Mouse (Mus musculus) frontal cortex, postnatal 36 days (tissue): ENCODE results near the gene Klc4.
A peak's percentile ranks its signal among the peaks of the same experiment; 100 is the strongest.

Experiments
- DNase-seq, 2 experiments: peaks; one replicate each; pipeline ENCODE4 v3.0.0; 2022; ENCODE audit warnings: low spot score in 2 of 2

The Klc4 gene

DNA sequence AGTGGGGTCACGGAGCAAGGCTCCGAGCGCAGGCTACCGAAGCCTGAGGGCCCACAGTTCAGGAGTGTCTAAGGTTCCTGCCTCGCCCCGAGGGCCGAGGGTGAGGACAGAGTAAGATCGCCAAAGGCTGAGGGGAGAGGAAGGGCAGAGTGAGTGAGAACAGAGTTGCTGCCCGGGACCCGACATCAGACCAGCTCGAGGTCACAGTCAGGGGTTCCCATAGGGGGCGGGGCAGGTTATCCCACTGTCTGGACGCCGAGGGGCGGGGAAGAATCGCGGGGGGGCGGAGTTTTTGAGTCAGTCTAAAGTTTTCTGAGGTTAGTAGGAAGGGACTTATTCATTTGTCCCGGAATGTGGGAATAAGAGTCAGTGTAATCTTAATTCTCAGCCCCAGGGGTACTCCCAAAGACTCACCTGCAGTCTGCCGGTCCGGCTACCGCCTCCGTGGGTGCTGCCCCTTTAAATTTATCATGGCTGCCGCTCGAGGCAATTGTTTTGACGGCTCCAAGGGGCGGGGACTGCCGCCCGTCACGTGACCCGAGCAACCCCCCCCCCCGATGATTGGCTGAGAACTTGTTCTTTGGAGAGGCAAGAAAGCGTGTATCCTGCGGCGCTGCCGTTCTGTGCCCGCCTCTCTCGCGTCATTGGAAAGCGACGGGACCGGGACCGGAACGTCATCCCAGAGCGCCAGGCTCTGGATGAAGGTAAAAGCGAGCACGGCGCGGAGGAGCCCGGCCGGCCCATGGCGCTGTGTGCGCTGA is at the start of gene Klc4, which contains the start of gene Mrpl2:
Klc4 (minus strand) TSS at position 462 of the 761 bp plus-strand sequence.
Mrpl2 (plus strand) TSS at position 669 of the 761 bp plus-strand sequence.
- peak; percentile 99 to 100 for DNase-seq

DNA sequence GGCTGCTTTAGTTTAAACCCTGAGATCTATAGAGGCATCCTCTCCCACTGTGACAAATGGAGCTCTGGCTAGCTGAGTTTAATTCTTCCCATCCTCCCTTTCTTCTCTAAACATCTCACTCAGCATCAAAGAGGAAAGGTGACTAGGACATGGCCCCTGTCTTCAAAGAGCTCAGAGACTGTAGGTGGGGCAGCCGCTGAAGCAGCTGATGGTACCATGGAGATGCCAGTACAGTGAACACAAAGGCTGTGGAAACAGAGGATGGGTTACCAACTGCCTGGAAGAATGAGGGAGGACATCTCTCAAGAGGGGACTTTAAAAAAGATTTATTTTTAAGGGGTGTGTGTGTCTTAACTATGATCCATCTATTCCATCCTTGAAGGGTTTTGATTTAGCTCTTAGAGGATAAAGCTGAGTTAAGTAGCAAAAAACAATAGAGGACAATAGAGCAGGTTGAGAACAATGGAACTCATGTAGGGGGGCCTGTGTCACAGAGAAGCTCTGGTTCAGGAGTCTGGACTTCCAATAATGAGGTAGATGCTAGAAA is 48.8 kb upstream of the Klc4 start:
- DNase-seq = no peak

DNA sequence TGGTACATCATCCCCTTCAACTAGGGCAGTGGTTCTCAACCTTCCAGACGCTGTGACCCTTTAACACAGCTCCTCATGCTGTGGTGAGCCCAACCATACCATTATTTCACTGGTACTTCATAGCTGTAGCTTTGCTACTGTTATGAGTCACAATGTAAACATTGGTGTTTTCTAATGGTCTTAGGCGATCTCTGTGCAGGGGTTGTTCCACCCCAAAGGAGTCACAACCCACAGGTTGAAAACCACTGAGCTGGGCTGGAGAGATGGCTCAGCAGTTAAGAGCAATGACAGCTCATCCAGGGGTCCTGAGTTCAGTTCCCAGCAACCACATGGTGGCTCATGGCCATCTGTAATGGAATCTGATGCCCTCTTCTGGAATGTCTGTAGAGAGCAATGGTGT is 45.6 kb upstream of the Klc4 start:
- DNase-seq = no peak

- DNase-seq = no peak
Measured at GRCm38 (mm10) chr17:46690665-46691064, 44.8 kb upstream of the Klc4 start.

GRCm38 (mm10) chr17:46685913-46686312 is 40.1 kb upstream of the Klc4 start:
- no peak for DNase-seq

- DNase-seq = no peak
Measured at GRCm38 (mm10) chr17:46682654-46683389, 37.0 kb upstream of the Klc4 start.

GRCm38 (mm10) chr17:46681466-46682118 is 35.8 kb upstream of the Klc4 start:
- DNase-seq = no peak

- DNase-seq = peak; percentile 93 to 95
Measured at GRCm38 (mm10) chr17:46680760-46681373, 35.0 kb upstream of the Klc4 start, which contains the start of gene Klhdc3. Klhdc3 (minus strand) TSS chr17:46680914.

DNA sequence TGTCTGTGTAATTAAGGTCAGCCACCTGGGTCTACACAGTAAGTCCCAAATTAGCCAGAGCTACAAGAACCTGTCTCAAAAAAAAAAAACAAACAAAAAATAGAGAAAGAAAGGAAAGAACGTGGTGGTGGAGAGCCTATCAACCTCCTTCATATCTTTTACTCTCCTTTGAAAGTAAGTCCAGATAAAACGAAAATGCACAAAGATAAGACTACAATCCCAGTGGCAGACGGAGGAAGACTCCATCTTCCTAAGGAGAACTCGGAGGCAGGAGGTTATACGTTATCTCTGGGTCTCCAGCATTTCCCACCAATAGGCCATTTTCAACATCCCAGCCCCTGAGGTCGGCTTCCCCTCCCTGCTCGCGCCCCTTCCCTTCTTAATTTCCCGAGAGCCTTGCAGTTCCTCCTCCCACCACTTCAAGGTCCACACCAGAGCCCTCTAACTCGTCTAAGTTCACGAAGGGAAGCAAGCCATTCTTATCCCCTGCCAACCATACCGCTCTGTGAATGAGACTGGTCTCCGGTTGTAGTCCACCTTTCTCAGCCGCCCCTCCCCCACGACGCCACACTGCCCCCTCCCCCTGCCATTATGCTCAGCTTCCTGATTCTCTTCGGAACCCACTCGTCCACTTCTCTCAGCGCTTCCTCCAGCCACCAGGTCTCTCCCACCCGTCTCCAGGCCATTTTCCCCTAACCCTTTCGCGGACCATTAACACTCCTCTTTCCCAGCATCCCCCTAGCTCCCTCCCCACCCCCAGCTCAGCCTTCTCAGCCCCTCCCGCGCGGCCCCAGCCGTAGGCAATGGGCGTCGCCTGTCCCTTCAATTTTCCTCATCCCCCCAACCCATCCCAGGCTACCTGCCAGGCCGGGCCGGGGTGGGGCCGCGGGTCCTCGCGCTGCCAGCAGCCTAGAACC is 34.3 kb upstream of the Klc4 start:
- DNase-seq = peak in 1 of 2 experiments; percentile 24

GRCm38 (mm10) chr17:46678911-46679310 is 33.1 kb upstream of the Klc4 start:
- DNase-seq = no peak

- no peak for DNase-seq
Measured at GRCm38 (mm10) chr17:46678416-46678815, 32.6 kb upstream of the Klc4 start, which contains the start of gene Mea1. Mea1 (plus strand) TSS chr17:46678793.

DNA sequence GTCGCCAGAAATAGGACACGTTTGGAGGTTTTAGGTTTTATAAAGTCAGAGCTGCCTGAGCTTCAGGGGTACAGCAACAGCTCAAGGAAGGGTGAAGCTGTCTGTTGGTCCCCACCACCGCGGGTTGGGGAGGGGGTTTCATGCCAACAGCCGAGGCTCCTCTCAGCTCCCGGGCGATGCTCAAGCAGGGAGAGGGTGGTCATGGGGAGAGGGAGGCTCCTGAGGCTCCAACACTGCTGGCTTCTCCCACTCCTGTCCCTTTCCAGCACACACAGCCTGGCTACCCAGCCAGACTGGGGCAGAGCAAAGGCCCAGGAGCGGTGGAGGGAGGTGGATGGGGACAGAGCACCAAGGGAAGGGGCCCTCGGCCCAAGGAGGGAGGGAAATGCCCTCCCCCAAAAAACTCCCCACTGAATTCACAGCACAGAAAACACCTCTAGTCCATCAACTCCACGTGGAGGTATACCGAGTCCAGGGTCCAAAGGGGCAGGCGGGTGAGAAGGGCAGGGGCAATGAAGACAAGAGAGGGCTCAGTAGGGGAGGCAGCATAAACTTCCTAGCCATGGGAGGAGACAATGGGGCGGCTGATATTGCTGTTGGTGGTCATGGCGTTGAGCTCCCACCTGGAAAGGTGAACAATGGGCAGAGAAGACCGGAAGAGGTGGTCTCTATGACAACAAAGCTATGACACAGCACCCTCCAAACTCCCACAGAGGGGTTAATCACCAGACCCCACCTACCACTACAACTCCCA is 28.9 kb upstream of the Klc4 start:
- DNase-seq = no peak

DNA sequence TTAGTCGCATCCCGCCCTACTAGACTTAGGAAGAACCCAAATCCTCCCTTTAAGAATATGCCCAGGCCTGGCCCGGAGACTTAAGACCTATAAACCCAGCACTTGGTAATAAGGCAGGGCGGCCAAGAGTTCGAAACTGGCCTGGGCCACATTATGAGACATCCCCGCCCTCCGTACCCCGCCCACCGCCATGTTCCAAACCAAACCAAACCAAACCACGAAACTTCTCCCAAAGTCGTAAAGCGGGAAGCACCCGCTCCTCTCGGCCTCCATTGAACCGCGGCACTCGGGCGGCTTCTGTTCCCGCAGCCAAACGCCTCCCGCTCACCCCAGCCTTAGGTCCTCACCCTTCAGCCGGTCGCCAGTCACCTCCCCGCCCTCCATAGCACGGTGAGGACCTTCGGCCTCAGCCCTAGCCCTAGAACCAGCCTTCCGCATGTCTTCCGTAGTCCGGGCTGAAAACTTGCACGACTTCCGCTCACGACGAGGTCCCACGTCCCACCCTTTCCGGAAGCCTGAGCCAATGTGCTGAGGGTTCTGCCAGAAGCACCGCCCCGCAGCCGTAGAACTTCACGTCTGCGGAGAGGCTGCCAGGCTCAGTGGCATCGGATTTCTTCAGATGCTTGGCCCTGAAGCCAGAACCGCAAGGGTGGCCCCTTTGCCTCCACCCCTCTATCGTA is 28.2 kb upstream of the Klc4 start, which contains the start of gene Rrp36:
Rrp36 (minus strand) TSS at position 503 of the 680 bp plus-strand sequence.
- DNase-seq = peak; percentile 88 to 92

DNA sequence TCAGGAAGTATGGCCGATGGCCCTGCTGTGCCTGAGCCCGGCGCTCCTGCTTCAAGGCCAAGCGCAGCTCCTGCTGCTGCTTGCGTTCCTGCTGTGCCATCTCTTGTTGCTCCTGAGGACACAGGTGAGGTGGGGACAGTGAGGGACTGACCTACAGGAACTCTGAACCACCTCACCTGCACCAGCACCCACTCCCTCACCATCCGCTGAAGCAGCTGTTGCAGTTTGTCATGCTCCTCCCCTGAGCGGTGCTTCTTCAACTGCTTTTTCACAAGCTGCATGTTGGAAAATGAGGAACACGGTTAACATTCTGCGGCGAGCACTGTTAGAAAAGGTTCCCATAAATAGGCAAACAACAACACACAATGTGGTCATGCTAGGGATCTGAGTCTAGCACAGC is 24.1 kb upstream of the Klc4 start:
- DNase-seq = no peak

DNA sequence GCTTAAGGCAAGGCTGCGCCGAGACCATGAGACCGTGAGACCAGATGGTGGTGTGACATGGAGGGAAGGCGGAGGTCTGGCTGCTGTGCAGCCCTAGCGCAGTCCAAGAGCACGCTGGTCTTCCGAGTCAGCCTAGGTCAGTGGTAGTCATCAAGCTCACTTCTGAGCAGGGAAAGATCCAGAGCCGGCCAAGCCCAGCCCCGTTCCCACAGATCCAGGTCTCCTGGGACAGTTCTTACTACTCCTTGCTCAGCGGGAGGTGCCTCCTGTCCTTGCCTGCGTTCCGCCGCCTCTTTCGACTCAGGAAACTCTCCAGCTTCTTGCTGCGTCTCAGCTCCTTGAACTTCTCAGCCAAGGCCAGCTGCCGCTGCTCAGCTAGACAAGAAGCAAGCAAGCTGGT is 21.9 kb upstream of the Klc4 start:
- DNase-seq = no peak

DNA sequence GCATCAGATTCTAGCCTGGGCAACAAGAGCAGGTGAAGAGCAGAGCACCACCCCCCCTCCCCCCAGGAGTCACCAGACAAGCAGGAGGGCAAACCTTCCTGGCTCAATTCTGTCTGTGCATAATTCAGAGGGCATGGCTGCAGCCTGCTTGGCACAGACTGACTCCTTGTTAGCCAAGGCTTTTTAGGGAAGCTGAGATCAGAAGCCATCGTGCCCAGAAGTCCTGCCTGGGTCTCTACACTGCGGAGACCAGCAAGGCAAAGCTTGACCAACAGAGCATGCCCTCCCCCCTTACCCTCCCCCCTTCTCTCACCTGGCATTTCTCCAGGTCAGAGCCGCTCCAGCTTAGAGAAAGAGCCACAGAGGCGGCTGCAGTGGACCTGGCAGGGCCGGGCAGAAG is 16.9 kb upstream of the Klc4 start:
- DNase-seq = no peak

DNA sequence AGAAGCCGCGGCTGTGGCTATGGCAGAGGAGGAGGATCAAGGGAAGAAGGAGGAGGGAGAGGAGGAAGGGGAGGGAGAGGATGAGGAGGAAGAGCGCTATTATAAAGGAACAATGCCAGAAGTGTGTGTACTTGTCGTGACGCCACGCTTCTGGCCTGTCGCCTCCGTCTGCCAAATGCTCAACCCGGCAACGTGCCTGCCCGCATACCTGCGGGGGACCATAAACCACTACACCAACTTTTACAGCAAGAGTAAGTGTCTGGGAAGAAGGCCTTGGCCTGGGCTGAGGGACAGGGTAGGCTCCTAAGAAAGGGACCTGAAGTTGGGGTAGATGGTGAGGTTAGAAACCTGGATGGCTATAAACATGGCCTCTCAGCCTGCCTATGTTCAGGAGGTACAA is 16.2 kb upstream of the Klc4 start:
- DNase-seq = no peak

GRCm38 (mm10) chr17:46661351-46661750 is 15.5 kb upstream of the Klc4 start:
- DNase-seq = no peak

GRCm38 (mm10) chr17:46656054-46656453 is 10.2 kb upstream of the Klc4 start:
- no peak for DNase-seq
